Mouse (Mus musculus) thymus, adult 2 months (tissue): ENCODE results near the gene 0610012G03Rik.

Experiments used
- CTCF ChIP-seq: fragments of 200-500 bp; IDR thresholded peaks from 2 replicates; pipeline ENCODE4 v1.5.1; 2012; ENCODE audit warnings: mild to moderate bottlenecking, control low read depth, low read length, moderate library complexity, borderline replicate concordance; ENCODE audit not compliant: control insufficient read depth, poor library complexity, insufficient read depth; ENCODE audit errors: extremely low read depth
- POLR2A ChIP-seq: fragments of 200-500 bp; IDR thresholded peaks from 2 replicates; pipeline ENCODE4 v1.6.1; 2012; ENCODE audit warnings: mild to moderate bottlenecking, low read length, control low read depth, moderate library complexity; ENCODE audit not compliant: control insufficient read depth, poor library complexity, insufficient read depth; ENCODE audit errors: extremely low read depth

GRCm38 (mm10) chr16:31936568-31936967 lies 11.7 kb downstream of the 0610012G03Rik start:
- TF ChIP-seq POLR2A (no peak), CTCF (no peak)
